Mouse (Mus musculus) stomach, embryonic 14.5 days (tissue): ENCODE data around the gene Bhmt2. TPM values are rescaled to one million over a fixed set of nuclear protein-coding genes. Genes with fewer than 3 reads are reported as not detected.

Source experiments
- ATAC-seq: fragments of 200-750 bp; cut with Nextera tagmentation; 2 replicates; pipeline ENCODE4 v1.8.0; 2017; ENCODE audit warnings: low read depth, moderate TSS enrichment; ENCODE audit not compliant: insufficient number of reproducible peaks, insufficient read depth, low FRiP score
- H3K27ac ChIP-seq: fragments of 300-500 bp; sonication (generic); 2 replicates; pipeline ENCODE4 v1.5.1; 2014; ENCODE audit warnings: mild to moderate bottlenecking, low read length, moderate library complexity, mixed read lengths
- H3K27me3 ChIP-seq: fragments of 300-500 bp; sonication (generic); 2 replicates; pipeline ENCODE4 v1.6.1; 2014; ENCODE audit warnings: low read length, control low read depth, mixed read lengths; ENCODE audit not compliant: control insufficient read depth, insufficient read depth
- H3K36me3 ChIP-seq: fragments of 300-500 bp; sonication (generic); 2 replicates; pipeline ENCODE4 v1.6.1; 2014; ENCODE audit warnings: mild to moderate bottlenecking, control low read depth, low read length, moderate library complexity, mixed read lengths; ENCODE audit not compliant: control insufficient read depth, insufficient read depth
- H3K4me1 ChIP-seq: fragments of 300-500 bp; sonication (generic); 2 replicates; pipeline ENCODE4 v1.6.1; 2014; ENCODE audit warnings: low read length, control low read depth, mixed read lengths; ENCODE audit not compliant: control insufficient read depth, insufficient read depth
- H3K4me2 ChIP-seq: fragments of 300-500 bp; sonication (generic); replicated peaks from 2 replicates; pipeline ENCODE4 v1.6.1; 2014; ENCODE audit warnings: low read depth, low read length, control low read depth
- H3K4me3 ChIP-seq: fragments of 300-500 bp; sonication (generic); 2 replicates; pipeline ENCODE4 v1.5.1; 2014; ENCODE audit warnings: low read depth, low read length, control low read depth
- H3K9ac ChIP-seq: fragments of 300-500 bp; sonication (generic); replicated peaks from 2 replicates; pipeline ENCODE4 v1.6.1; 2014; ENCODE audit warnings: low read depth, mild to moderate bottlenecking, control low read depth, low read length, moderate library complexity, mixed read lengths
- H3K9me3 ChIP-seq: fragments of 300-500 bp; sonication (generic); 2 replicates; pipeline ENCODE4 v1.6.1; 2016; ENCODE audit warnings: low read depth, low read length, control low read depth; ENCODE audit not compliant: control insufficient read depth
- WGBS: fragments of 180-500 bp; shearing (Covaris S2); extraction: QIAGEN DNeasy Blood & Tissue Kit; methylation state at CpG from one replicate; pipeline ENCODE4 v1.1.7; 2014; 5-methylcytosine and 5-hydroxymethylcytosine counted together
- polyA plus RNA-seq: library from polyadenylated mRNA; unstranded; fragments of >200 nt; fragmentation: Nextera tagmentation; extraction: Ambion mirVana; gene quantifications from 2 replicates; pipeline ENCODE4 v1.2.1, GENCODE M21; 2014

Bhmt2 gene
- polyA plus RNA-seq, 1 experiment from 2014 or later, result not detected

GRCm38 (mm10) chr13:93636561-93636960 is 37.5 kb downstream of the Bhmt2 start:
- H3K4me1 ChIP-seq, result no peaks in the 10 kb centered on the region
- ATAC-seq, result no peak
- no peaks in the 10 kb centered on the region for H3K27me3 ChIP-seq
- H3K4me2 ChIP-seq, result no peak overlapping the region
- no peak overlapping the region for H3K27ac ChIP-seq
- H3K36me3 ChIP-seq, result no peaks in the 10 kb centered on the region
- H3K9me3 ChIP-seq, result no peaks in the 10 kb centered on the region
- H3K4me3 ChIP-seq, result no peak overlapping the region
- WGBS, result 74% methylated on average over 1 of the region's 1 CpGs
- no peak overlapping the region for H3K9ac ChIP-seq

- no peaks in the 10 kb centered on the region for H3K36me3 ChIP-seq
- ATAC-seq, result no peak
- WGBS, result 85% methylated on average over 5 of the region's 5 CpGs
- H3K27ac ChIP-seq, result no peak overlapping the region
- H3K4me1 ChIP-seq, result no peaks in the 10 kb centered on the region
- H3K27me3 ChIP-seq, result no peaks in the 10 kb centered on the region
- H3K9me3 ChIP-seq, result no peaks in the 10 kb centered on the region
- H3K4me2 ChIP-seq, result no peak overlapping the region
- no peak overlapping the region for H3K9ac ChIP-seq
- H3K4me3 ChIP-seq, result no peak overlapping the region
These were observed 41.2 kb downstream of the Bhmt2 start for GRCm38 (mm10) chr13:93632927-93633326.

- H3K9ac ChIP-seq, result no peak overlapping the region
- no peaks in the 10 kb centered on the region for H3K9me3 ChIP-seq
- WGBS, result 78% methylated on average over 10 of the region's 10 CpGs
- H3K36me3 ChIP-seq, result no peaks in the 10 kb centered on the region
- no peak overlapping the region for H3K27ac ChIP-seq
- no peak overlapping the region for H3K4me2 ChIP-seq
- ATAC-seq, result no peak
- no peak overlapping the region for H3K4me3 ChIP-seq
- H3K4me1 ChIP-seq, result no peaks in the 10 kb centered on the region
- H3K27me3 ChIP-seq, result no peaks in the 10 kb centered on the region
These were observed 43.0 kb downstream of the Bhmt2 start for GRCm38 (mm10) chr13:93630941-93631705.

GRCm38 (mm10) chr13:93628861-93629260 is 45.2 kb downstream of the Bhmt2 start:
- no peak for ATAC-seq
- H3K36me3 ChIP-seq, result no peaks in the 10 kb centered on the region
- H3K9me3 ChIP-seq, result no peaks in the 10 kb centered on the region
- no peaks in the 10 kb centered on the region for H3K4me1 ChIP-seq
- no peak overlapping the region for H3K4me3 ChIP-seq
- H3K27me3 ChIP-seq, result no peaks in the 10 kb centered on the region
- no peak overlapping the region for H3K27ac ChIP-seq
- no peak overlapping the region for H3K9ac ChIP-seq
- no peak overlapping the region for H3K4me2 ChIP-seq
- 30% methylated on average over 6 of the region's 6 CpGs for WGBS

DNA sequence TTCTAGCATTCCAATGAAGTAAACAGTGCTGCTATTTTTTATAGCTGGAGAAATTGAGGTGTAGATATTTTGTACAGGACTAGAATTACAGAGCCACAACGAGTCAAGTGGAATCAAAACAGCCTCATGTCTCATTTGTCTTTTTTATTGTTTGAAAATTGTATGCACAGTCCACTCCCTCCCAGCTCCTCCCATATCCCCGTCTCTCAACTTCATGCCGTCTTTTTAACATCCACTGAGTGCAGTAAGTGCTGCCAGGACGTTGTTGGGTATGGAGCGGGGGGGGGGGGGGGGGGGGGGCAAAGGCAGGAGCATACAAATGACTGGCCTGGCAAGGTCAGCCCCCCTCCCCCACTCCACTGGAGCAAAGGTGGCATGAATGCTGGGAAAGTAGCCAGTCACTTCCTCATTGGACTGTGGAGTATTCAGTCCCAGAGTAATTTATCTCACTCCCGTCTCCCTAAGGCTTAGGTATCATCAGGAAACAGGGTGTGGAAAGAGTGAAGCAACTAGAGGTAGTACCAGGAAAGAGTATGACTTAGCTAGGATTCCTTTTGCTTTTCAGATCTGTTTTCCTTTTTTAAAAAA is 59.6 kb downstream of the Bhmt2 start:
- Histone ChIP-seq H3K4me3 (no peak overlapping the region), H3K27ac (no peak overlapping the region), H3K27me3 (no peaks in the 10 kb centered on the region), H3K4me1 (0 out of 2 replicates have a peak, but pooled peaks cover 4% of the 10 kb centered on the region), H3K36me3 (no peaks in the 10 kb centered on the region), H3K9ac (no peak overlapping the region), H3K9me3 (no peaks in the 10 kb centered on the region), H3K4me2 (no peak overlapping the region)
- 12% methylated on average over 6 of the region's 6 CpGs for WGBS
- ATAC-seq, result no peak

DNA sequence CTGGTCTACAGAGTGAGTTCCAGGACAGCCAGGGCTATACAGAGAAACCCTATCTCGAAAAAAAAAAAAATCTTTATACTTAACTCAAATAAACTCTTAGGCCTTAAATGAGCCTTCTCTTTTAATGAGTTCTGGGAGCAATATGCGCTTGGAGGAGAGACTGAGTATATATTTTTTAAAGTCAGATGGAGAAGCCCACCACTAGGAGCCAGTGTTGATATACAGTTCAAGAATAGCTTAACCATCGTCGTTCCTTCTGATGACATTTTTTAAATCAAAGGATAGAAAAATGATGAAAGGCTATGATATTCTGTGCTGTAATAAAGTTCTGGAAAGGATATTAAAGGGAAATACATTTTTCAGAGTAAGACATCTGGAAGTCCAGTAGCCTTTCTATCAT is 60.3 kb downstream of the Bhmt2 start:
- H3K9me3 ChIP-seq, result no peaks in the 10 kb centered on the region
- no peak for ATAC-seq
- H3K9ac ChIP-seq, result no peak overlapping the region
- H3K4me2 ChIP-seq, result no peak overlapping the region
- no peaks in the 10 kb centered on the region for H3K36me3 ChIP-seq
- H3K4me1 ChIP-seq, result 0 out of 2 replicates have a peak, but pooled peaks cover 4% of the 10 kb centered on the region
- H3K4me3 ChIP-seq, result no peak overlapping the region
- H3K27ac ChIP-seq, result no peak overlapping the region
- H3K27me3 ChIP-seq, result no peaks in the 10 kb centered on the region
- 61% methylated on average over 4 of the region's 4 CpGs for WGBS

- Histone ChIP-seq H3K27ac (peak overlapping the region; percentile 27; the same call in 1 of the 2 replicates), H3K9me3 (no peaks in the 10 kb centered on the region), H3K36me3 (no peaks in the 10 kb centered on the region), H3K4me3 (no peak overlapping the region), H3K9ac (no peak overlapping the region), H3K27me3 (no peaks in the 10 kb centered on the region), H3K4me2 (no peak overlapping the region), H3K4me1 (0 out of 2 replicates have a peak, but pooled peaks cover 4% of the 10 kb centered on the region)
- WGBS, result 43% methylated on average over 19 of the region's 19 CpGs
- ATAC-seq, result peak; percentile 66; the same call in 1 of the 2 replicates
These were observed 61.2 kb downstream of the Bhmt2 start for GRCm38 (mm10) chr13:93612660-93613607.

DNA sequence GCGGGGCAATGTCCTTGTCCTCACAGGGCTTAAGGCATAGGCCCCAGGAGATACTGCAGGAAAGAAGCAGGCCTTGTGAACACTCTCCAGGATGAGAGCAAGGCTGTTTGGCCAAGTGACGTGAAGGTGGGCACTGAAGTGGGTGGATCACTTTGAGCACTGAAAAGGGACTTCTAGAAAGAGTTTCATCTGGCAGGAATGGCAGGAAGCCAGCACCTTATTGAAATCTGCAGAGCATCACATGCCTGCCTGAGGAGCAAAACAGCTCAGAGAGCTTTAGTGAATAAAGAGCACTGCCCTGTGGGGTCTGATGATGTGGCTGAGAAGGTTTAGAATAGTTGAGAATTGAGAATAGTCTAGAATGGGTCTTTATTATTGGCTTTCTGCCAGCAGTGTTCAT is 65.6 kb downstream of the Bhmt2 start:
- no peak overlapping the region for H3K4me3 ChIP-seq
- no peak overlapping the region for H3K4me2 ChIP-seq
- no peaks in the 10 kb centered on the region for H3K27me3 ChIP-seq
- no peaks in the 10 kb centered on the region for H3K9me3 ChIP-seq
- H3K4me1 ChIP-seq, result 0 out of 2 replicates have a peak, but pooled peaks cover 4% of the 10 kb centered on the region
- no peaks in the 10 kb centered on the region for H3K36me3 ChIP-seq
- no peak overlapping the region for H3K9ac ChIP-seq
- ATAC-seq, result no peak
- H3K27ac ChIP-seq, result no peak overlapping the region
- WGBS, result 84% methylated on average over 2 of the region's 2 CpGs
